Mouse (Mus musculus): Measurements from ENCODE around the gene Fev. TPM values are rescaled to one million over a fixed set of nuclear protein-coding genes. Genes with fewer than 3 reads are reported as not detected.

The Fev gene
- total RNA-seq (2021), result 1 to 10 TPM in 1 of 2 experiments, under 1 TPM in 1; 0.96 to 1.2 TPM
- long read RNA-seq, experiment 1, partial matches to known transcripts, result 0 of 4 reads
- long read RNA-seq, experiment 1, other reads (novel, unspliced or antisense), result 1 of 4 reads
- long read RNA-seq, experiment 2, partial matches to known transcripts, result 0 of 1 reads
- long read RNA-seq, experiment 2, other reads (novel, unspliced or antisense), result 1 of 1 reads

- no peak for DNase-seq (ENCODE audit: low spot score in 2 of 2)
These were observed at the start of gene Fev for GRCm38 (mm10) chr1:74885369-74886042. TSS of gene Fev (minus strand) at chr1:74885419.

GRCm38 (mm10) chr1:74927621-74928296 lies 42.5 kb upstream of the Fev start:
- no peak for DNase-seq (ENCODE audit: low spot score in 2 of 2)

GRCm38 (mm10) chr1:74926721-74927120 lies 41.5 kb upstream of the Fev start:
- peak; percentile 50 to 54 for DNase-seq (ENCODE audit: low spot score in 2 of 2)

GRCm38 (mm10) chr1:74924464-74924863 lies 39.2 kb upstream of the Fev start:
- no peak for DNase-seq (ENCODE audit: low spot score in 2 of 2)

- no peak for DNase-seq (ENCODE audit: low spot score in 2 of 2)
These were observed 30.5 kb upstream of the Fev start for GRCm38 (mm10) chr1:74915706-74916105.

GRCm38 (mm10) chr1:74902191-74902590 lies 17.0 kb upstream of the Fev start:
- no peak for DNase-seq (ENCODE audit: low spot score in 2 of 2)

- DNase-seq (ENCODE audit: low spot score in 2 of 2), result peak; percentile 58 to 72
These were observed 16.5 kb upstream of the Fev start for GRCm38 (mm10) chr1:74901686-74902085.

- no peak for DNase-seq (ENCODE audit: low spot score in 2 of 2)
These were observed 15.4 kb upstream of the Fev start for GRCm38 (mm10) chr1:74900341-74901285.

GRCm38 (mm10) chr1:74898656-74899431 lies 13.6 kb upstream of the Fev start:
- no peak for DNase-seq (ENCODE audit: low spot score in 2 of 2)

GRCm38 (mm10) chr1:74897976-74898375 lies 12.8 kb upstream of the Fev start:
- DNase-seq (ENCODE audit: low spot score in 2 of 2), result no peak

- DNase-seq (ENCODE audit: low spot score in 2 of 2), result peak; percentile 57 to 66
These were observed 9.7 kb upstream of the Fev start for GRCm38 (mm10) chr1:74894966-74895365.

- peak in 1 of 2 experiments; percentile 57 for DNase-seq (ENCODE audit: low spot score in 2 of 2)
These were observed 8.1 kb upstream of the Fev start, which contains the start of gene Cryba2 for GRCm38 (mm10) chr1:74893134-74893855. TSS of gene Cryba2 (minus strand) at chr1:74893143.

- no peak for DNase-seq (ENCODE audit: low spot score in 2 of 2)
These were observed 7.3 kb upstream of the Fev start for GRCm38 (mm10) chr1:74892351-74893133.

- no peak for DNase-seq (ENCODE audit: low spot score in 2 of 2)
These were observed 6.3 kb upstream of the Fev start for GRCm38 (mm10) chr1:74891513-74891912.

GRCm38 (mm10) chr1:74884196-74885141 lies 750 bp downstream of the Fev start:
- no peak for DNase-seq (ENCODE audit: low spot score in 2 of 2)

- DNase-seq (ENCODE audit: low spot score in 2 of 2), result no peak
These were observed 1.8 kb downstream of the Fev start for GRCm38 (mm10) chr1:74883441-74883840.

GRCm38 (mm10) chr1:74882828-74883227 lies 2.4 kb downstream of the Fev start:
- no peak for DNase-seq (ENCODE audit: low spot score in 2 of 2)

Measured in adrenal gland, adult 18-20 months (tissue).